Mouse (Mus musculus) effector memory CD4-positive, alpha-beta T cell, adult 5 months (primary cell): Measurements from ENCODE around the gene 6330409D20Rik. TPM values are rescaled to one million over a fixed set of nuclear protein-coding genes. Genes with fewer than 3 reads are reported as not detected.

Experiments used
- polyA plus RNA-seq: library from polyadenylated mRNA; unstranded; fragments of 100-300 nt; shearing (Covaris generic); gene quantifications from one replicate; pipeline ENCODE4 v1.2.1, GENCODE M21; 2017

Gene 6330409D20Rik
- polyA plus RNA-seq = not detected

GRCm38 (mm10) chr2:32740916-32741272, at the start of gene 6330409D20Rik:
Gene 6330409D20Rik, minus strand, starts transcription at chr2:32741016.

GRCm38 (mm10) chr2:32784048-32784681, 43.3 kb upstream of the 6330409D20Rik start, which contains the start of gene Cfap157:
Gene Cfap157, minus strand, starts transcription at chr2:32784428.

GRCm38 (mm10) chr2:32775359-32776074, 34.7 kb upstream of the 6330409D20Rik start, which contains the start of the genes Ttc16 and Ptrh1:
Gene Ttc16, minus strand, starts transcription at chr2:32775633.
Gene Ptrh1, plus strand, starts transcription at chr2:32775786.

GRCm38 (mm10) chr2:32757056-32757845, 16.4 kb upstream of the 6330409D20Rik start, which contains the start of gene Tor2a:
Gene Tor2a, plus strand, starts transcription at chr2:32757234.

GRCm38 (mm10) chr2:32720681-32721229, 20.1 kb downstream of the 6330409D20Rik start, which contains the start of gene Sh2d3c:
Gene Sh2d3c, plus strand, starts transcription at chr2:32721055.

GRCm38 (mm10) chr2:32712934-32713817, 27.6 kb downstream of the 6330409D20Rik start, which contains the start of gene Cdk9:
Gene Cdk9, minus strand, starts transcription at chr2:32713076.

GRCm38 (mm10) chr2:32704021-32704421, 36.8 kb downstream of the 6330409D20Rik start, which contains the start of gene Fpgs:
Gene Fpgs, minus strand, starts transcription at chr2:32704145.

Other genes with a start within 250 kb of the 6330409D20Rik start
- 148 TPM for gene Fam102a, start 205.7 kb downstream of the 6330409D20Rik start, polyA plus RNA-seq
- gene Dpm2, start 170.2 kb downstream of the 6330409D20Rik start, polyA plus RNA-seq = 68.5 TPM
- not detected for gene Pip5kl1, start 166.2 kb downstream of the 6330409D20Rik start, polyA plus RNA-seq
- gene 9430097D07Rik, start 165.3 kb downstream of the 6330409D20Rik start, polyA plus RNA-seq = not detected
- 25.4 TPM for gene St6galnac4, start 153.9 kb downstream of the 6330409D20Rik start, polyA plus RNA-seq
- gene St6galnac6, start 141.3 kb downstream of the 6330409D20Rik start, polyA plus RNA-seq = 2.7 TPM
- gene Ak1, start 119.3 kb downstream of the 6330409D20Rik start, polyA plus RNA-seq = not detected
- gene Eng, start 94.4 kb downstream of the 6330409D20Rik start, polyA plus RNA-seq = not detected
- 14.1 TPM for gene Fpgs, start 36.9 kb downstream of the 6330409D20Rik start, polyA plus RNA-seq
- gene Cdk9, start 27.9 kb downstream of the 6330409D20Rik start, polyA plus RNA-seq = 126 TPM
- gene Sh2d3c, start 20.0 kb downstream of the 6330409D20Rik start, polyA plus RNA-seq = 62.7 TPM
- 39.1 TPM for gene Tor2a, start 16.2 kb upstream of the 6330409D20Rik start, polyA plus RNA-seq
- gene Ttc16, start 34.6 kb upstream of the 6330409D20Rik start, polyA plus RNA-seq = 2.0 TPM
- 12.3 TPM for gene Ptrh1, start 34.8 kb upstream of the 6330409D20Rik start, polyA plus RNA-seq
- gene Cfap157, start 43.4 kb upstream of the 6330409D20Rik start, polyA plus RNA-seq = 2.5 TPM
- gene Stxbp1, start 106.2 kb upstream of the 6330409D20Rik start, polyA plus RNA-seq = 13.5 TPM
- 1.5 TPM for gene Fam129b, start 135.1 kb upstream of the 6330409D20Rik start, polyA plus RNA-seq
- 42.5 TPM for gene Rpl12, start 220.5 kb upstream of the 6330409D20Rik start, polyA plus RNA-seq
- gene Lrsam1, start 220.6 kb upstream of the 6330409D20Rik start, polyA plus RNA-seq = 5.4 TPM
- 14.6 TPM for gene Slc2a8, start 241.1 kb upstream of the 6330409D20Rik start, polyA plus RNA-seq